Mouse (Mus musculus): ENCODE measurements around the gene Slc5a6. TPM values are rescaled to one million over a fixed set of nuclear protein-coding genes. Genes with fewer than 3 reads are reported as not detected.

Slc5a6 gene
- polyA plus RNA-seq, 1 experiment from 2014 or later, result 6.5 TPM

GRCm38 (mm10) chr5:31092231-31092975 lies 43.7 kb upstream of the Slc5a6 start:
- Histone ChIP-seq H3K9me3 (ENCODE audit: control insufficient read depth, low read length) (no peaks in the 10 kb centered on the region), H3K36me3 (ENCODE audit: control insufficient read depth, insufficient read depth, low read length) (no peaks in the 10 kb centered on the region), H3K4me1 (ENCODE audit: control insufficient read depth in 2 of 2, insufficient read depth in 2 of 2, low read length in 2 of 2) (peaks cover 16 to 31% of the 10 kb centered on the region in 2 experiments), H3K4me3 (ENCODE audit: control insufficient read depth in 1 of 2, insufficient read depth in 1 of 2, low read depth in 1 of 2, low read length in 2 of 2) (peak overlapping the region; percentile 31 to 41), H3K4me2 (ENCODE audit: low read length) (peak overlapping the region; percentile 75), H3K27me3 (ENCODE audit: control insufficient read depth, insufficient read depth, low read length) (peaks cover 95% of the 10 kb centered on the region), H3K27ac (replicated peaks in 1 of 2; ENCODE audit: control insufficient read depth in 1 of 2, insufficient read depth in 1 of 2, low read depth in 2 of 2, low read length in 2 of 2) (no peak overlapping the region), H3K9ac (ENCODE audit: low read length) (0 out of 2 replicates have a peak overlapping the region, but pooled peaks have one; percentile 21)
- ATAC-seq (ENCODE audit: insufficient number of reproducible peaks, insufficient read depth, low FRiP score, low read depth), result no peak; the same call in 1 of the 2 replicates
- 4% methylated on average over 45 of the region's 53 CpGs for WGBS

DNA sequence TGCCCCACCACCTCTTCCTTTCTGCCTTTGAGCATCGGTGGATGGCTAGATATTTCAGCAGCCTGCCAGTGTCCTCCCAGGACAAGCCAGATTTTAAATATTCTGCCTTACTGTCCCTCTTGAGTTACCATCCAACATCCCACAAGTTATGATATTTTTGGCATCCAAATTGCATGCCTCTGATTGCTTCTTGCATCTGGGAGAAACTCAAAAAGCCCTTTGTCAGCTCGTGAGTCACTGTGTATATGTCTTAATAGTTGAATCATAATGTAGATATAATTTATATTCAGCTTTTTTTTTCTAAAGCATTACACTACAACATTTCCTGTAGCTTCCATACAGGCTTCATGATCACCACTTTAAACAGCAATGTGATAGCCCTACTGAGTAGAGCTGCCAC lies 38.4 kb upstream of the Slc5a6 start:
- Histone ChIP-seq H3K9me3 (ENCODE audit: control insufficient read depth, low read length) (no peaks in the 10 kb centered on the region), H3K9ac (ENCODE audit: low read length) (no peak overlapping the region), H3K4me2 (ENCODE audit: low read length) (no peak overlapping the region), H3K4me3 (ENCODE audit: control insufficient read depth in 1 of 2, insufficient read depth in 1 of 2, low read depth in 1 of 2, low read length in 2 of 2) (no peak overlapping the region), H3K27ac (replicated peaks in 1 of 2; ENCODE audit: control insufficient read depth in 1 of 2, insufficient read depth in 1 of 2, low read depth in 2 of 2, low read length in 2 of 2) (no peak overlapping the region), H3K27me3 (ENCODE audit: control insufficient read depth, insufficient read depth, low read length) (peaks cover 45% of the 10 kb centered on the region), H3K36me3 (ENCODE audit: control insufficient read depth, insufficient read depth, low read length) (no peaks in the 10 kb centered on the region), H3K4me1 (ENCODE audit: control insufficient read depth in 2 of 2, insufficient read depth in 2 of 2, low read length in 2 of 2) (peaks cover 17 to 25% of the 10 kb centered on the region in 2 experiments)
- ATAC-seq (ENCODE audit: insufficient number of reproducible peaks, insufficient read depth, low FRiP score, low read depth), result no peak
- WGBS, result 64% methylated on average over 2 of the region's 2 CpGs

GRCm38 (mm10) chr5:31086606-31087005 lies 37.9 kb upstream of the Slc5a6 start:
- WGBS, result 24% methylated on average over 7 of the region's 7 CpGs
- Histone ChIP-seq H3K4me3 (ENCODE audit: control insufficient read depth in 1 of 2, insufficient read depth in 1 of 2, low read depth in 1 of 2, low read length in 2 of 2) (no peak overlapping the region), H3K36me3 (ENCODE audit: control insufficient read depth, insufficient read depth, low read length) (no peaks in the 10 kb centered on the region), H3K9ac (ENCODE audit: low read length) (no peak overlapping the region), H3K4me1 (ENCODE audit: control insufficient read depth in 2 of 2, insufficient read depth in 2 of 2, low read length in 2 of 2) (peaks cover 17 to 28% of the 10 kb centered on the region in 2 experiments), H3K9me3 (ENCODE audit: control insufficient read depth, low read length) (no peaks in the 10 kb centered on the region), H3K4me2 (ENCODE audit: low read length) (no peak overlapping the region), H3K27ac (replicated peaks in 1 of 2; ENCODE audit: control insufficient read depth in 1 of 2, insufficient read depth in 1 of 2, low read depth in 2 of 2, low read length in 2 of 2) (no peak overlapping the region), H3K27me3 (ENCODE audit: control insufficient read depth, insufficient read depth, low read length) (peaks cover 40% of the 10 kb centered on the region)
- no peak for ATAC-seq (ENCODE audit: insufficient number of reproducible peaks, insufficient read depth, low FRiP score, low read depth)

DNA sequence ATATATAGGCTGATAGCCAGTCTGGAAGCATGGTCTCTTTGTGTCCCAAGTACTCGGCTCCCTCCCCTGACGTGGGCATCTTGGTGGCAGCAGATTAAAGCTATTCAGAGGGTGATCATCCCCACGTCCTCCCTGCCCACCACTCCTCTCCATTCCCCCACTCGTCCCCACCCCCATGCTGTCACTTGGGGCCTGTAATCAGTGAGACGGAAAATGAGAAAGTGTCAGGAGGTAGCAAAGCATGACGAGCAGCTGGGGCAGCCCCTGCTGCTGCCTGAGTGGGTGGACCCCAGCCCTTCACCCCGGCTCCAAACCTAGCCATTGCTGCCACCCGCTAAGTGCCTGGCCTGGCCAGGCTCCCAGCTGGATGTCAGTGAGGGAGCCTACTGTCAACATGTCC lies 35.2 kb upstream of the Slc5a6 start:
- Histone ChIP-seq H3K27ac (replicated peaks in 1 of 2; ENCODE audit: control insufficient read depth in 1 of 2, insufficient read depth in 1 of 2, low read depth in 2 of 2, low read length in 2 of 2) (peak overlapping the region in 1 of 2 experiments; percentile 37; a peak in 1 of 4 replicates), H3K4me3 (ENCODE audit: control insufficient read depth in 1 of 2, insufficient read depth in 1 of 2, low read depth in 1 of 2, low read length in 2 of 2) (no peak overlapping the region), H3K4me1 (ENCODE audit: control insufficient read depth in 2 of 2, insufficient read depth in 2 of 2, low read length in 2 of 2) (peaks cover 17 to 28% of the 10 kb centered on the region in 2 experiments), H3K36me3 (ENCODE audit: control insufficient read depth, insufficient read depth, low read length) (peaks cover 2% of the 10 kb centered on the region; the same call in 1 of the 2 replicates), H3K9ac (ENCODE audit: low read length) (no peak overlapping the region), H3K4me2 (ENCODE audit: low read length) (peak overlapping the region; percentile 52), H3K9me3 (ENCODE audit: control insufficient read depth, low read length) (no peaks in the 10 kb centered on the region), H3K27me3 (ENCODE audit: control insufficient read depth, insufficient read depth, low read length) (peaks cover 13% of the 10 kb centered on the region)
- 4% methylated on average over 8 of the region's 8 CpGs for WGBS
- ATAC-seq (ENCODE audit: insufficient number of reproducible peaks, insufficient read depth, low FRiP score, low read depth), result peak; percentile 38; the same call in 1 of the 2 replicates

- 5% methylated on average over 12 of the region's 12 CpGs for WGBS
- H3K9ac ChIP-seq (ENCODE audit: low read length), result peak overlapping the region; percentile 30; the same call in 1 of the 2 replicates
- peak overlapping the region; percentile 30 to 66 for H3K27ac ChIP-seq (replicated peaks in 1 of 2; ENCODE audit: control insufficient read depth in 1 of 2, insufficient read depth in 1 of 2, low read depth in 2 of 2, low read length in 2 of 2)
- peak overlapping the region; percentile 5 to 11; a peak in 2 of 4 replicates for H3K4me3 ChIP-seq (ENCODE audit: control insufficient read depth in 1 of 2, insufficient read depth in 1 of 2, low read depth in 1 of 2, low read length in 2 of 2)
- H3K9me3 ChIP-seq (ENCODE audit: control insufficient read depth, low read length), result no peaks in the 10 kb centered on the region
- peak; percentile 48; the same call in 1 of the 2 replicates for ATAC-seq (ENCODE audit: insufficient number of reproducible peaks, insufficient read depth, low FRiP score, low read depth)
- peaks cover 11% of the 10 kb centered on the region for H3K36me3 ChIP-seq (ENCODE audit: control insufficient read depth, insufficient read depth, low read length)
- H3K4me1 ChIP-seq (ENCODE audit: control insufficient read depth in 2 of 2, insufficient read depth in 2 of 2, low read length in 2 of 2), result peaks cover 17 to 28% of the 10 kb centered on the region in 2 experiments
- H3K27me3 ChIP-seq (ENCODE audit: control insufficient read depth, insufficient read depth, low read length), result peaks cover 5% of the 10 kb centered on the region; the same call in 1 of the 2 replicates
- peak overlapping the region; percentile 52 for H3K4me2 ChIP-seq (ENCODE audit: low read length)
These were observed 34.4 kb upstream of the Slc5a6 start for GRCm38 (mm10) chr5:31082935-31083625.

- Histone ChIP-seq H3K36me3 (ENCODE audit: control insufficient read depth, insufficient read depth, low read length) (peaks cover 18% of the 10 kb centered on the region), H3K27me3 (ENCODE audit: control insufficient read depth, insufficient read depth, low read length) (no peaks in the 10 kb centered on the region), H3K4me2 (ENCODE audit: low read length) (peak overlapping the region; percentile 52), H3K4me3 (ENCODE audit: control insufficient read depth in 1 of 2, insufficient read depth in 1 of 2, low read depth in 1 of 2, low read length in 2 of 2) (0 out of 4 replicates have a peak overlapping the region, but pooled peaks of 1 of the 2 experiments have one; percentile 11), H3K27ac (replicated peaks in 1 of 2; ENCODE audit: control insufficient read depth in 1 of 2, insufficient read depth in 1 of 2, low read depth in 2 of 2, low read length in 2 of 2) (0 out of 4 replicates have a peak overlapping the region, but pooled peaks of 1 of the 2 experiments have one; percentile 66), H3K9ac (ENCODE audit: low read length) (peak overlapping the region; percentile 4; the same call in 1 of the 2 replicates), H3K9me3 (ENCODE audit: control insufficient read depth, low read length) (no peaks in the 10 kb centered on the region), H3K4me1 (ENCODE audit: control insufficient read depth in 2 of 2, insufficient read depth in 2 of 2, low read length in 2 of 2) (peaks cover 17 to 28% of the 10 kb centered on the region in 2 experiments)
- 7% methylated on average over 5 of the region's 5 CpGs for WGBS
- no peak for ATAC-seq (ENCODE audit: insufficient number of reproducible peaks, insufficient read depth, low FRiP score, low read depth)
These were observed 33.6 kb upstream of the Slc5a6 start for GRCm38 (mm10) chr5:31082355-31082754.

GRCm38 (mm10) chr5:31081386-31081785 lies 32.7 kb upstream of the Slc5a6 start:
- no peak overlapping the region for H3K4me2 ChIP-seq (ENCODE audit: low read length)
- H3K9ac ChIP-seq (ENCODE audit: low read length), result no peak overlapping the region
- H3K9me3 ChIP-seq (ENCODE audit: control insufficient read depth, low read length), result no peaks in the 10 kb centered on the region
- peaks cover 17 to 28% of the 10 kb centered on the region in 2 experiments for H3K4me1 ChIP-seq (ENCODE audit: control insufficient read depth in 2 of 2, insufficient read depth in 2 of 2, low read length in 2 of 2)
- H3K4me3 ChIP-seq (ENCODE audit: control insufficient read depth in 1 of 2, insufficient read depth in 1 of 2, low read depth in 1 of 2, low read length in 2 of 2), result no peak overlapping the region
- H3K27me3 ChIP-seq (ENCODE audit: control insufficient read depth, insufficient read depth, low read length), result no peaks in the 10 kb centered on the region
- H3K27ac ChIP-seq (replicated peaks in 1 of 2; ENCODE audit: control insufficient read depth in 1 of 2, insufficient read depth in 1 of 2, low read depth in 2 of 2, low read length in 2 of 2), result no peak overlapping the region
- peaks cover 28% of the 10 kb centered on the region for H3K36me3 ChIP-seq (ENCODE audit: control insufficient read depth, insufficient read depth, low read length)
- WGBS, result 82% methylated on average over 3 of the region's 3 CpGs
- ATAC-seq (ENCODE audit: insufficient number of reproducible peaks, insufficient read depth, low FRiP score, low read depth), result no peak

All from heart, embryonic 14.5 days (tissue).